ENCODE assay signal across 8 mouse cellular contexts in genomic region chr8:123982826-123983400, GRCm38 (mm10). TPM values are rescaled to one million over a fixed set of nuclear protein-coding genes. Genes with fewer than 3 reads are reported as not detected.
DNase-seq lines count a peak whose midpoint lies in the region; ATAC-seq lines count a peak whose summit lies in the region.

Abcb10 (minus strand) TSS chr8:123983122.

- H3K9me3 ChIP-seq in embryonic facial prominence, embryonic 10.5 days = no peaks in the 10 kb centered on the region
- H3K9me3 ChIP-seq in intestine, embryonic 16.5 days (ENCODE audit: control insufficient read depth, low read length) = no peaks in the 10 kb centered on the region

- ATAC-seq in intestine, embryonic 16.5 days = peak; percentile 97

- intact Hi-C loops in left cerebral cortex, postnatal 25 days (cut with DNase I) = no loop called here

- H3K4me3 ChIP-seq in embryonic facial prominence, embryonic 10.5 days = peak within 1 kb of the TSS; percentile 88
- H3K4me3 ChIP-seq in intestine, embryonic 16.5 days (ENCODE audit: low read length) = peak within 1 kb of the TSS; percentile 91

- no peaks in the 10 kb centered on the region for H3K36me3 ChIP-seq in embryonic facial prominence, embryonic 10.5 days (replicated peaks)
- H3K36me3 ChIP-seq in intestine, embryonic 16.5 days (ENCODE audit: control insufficient read depth, insufficient read depth, low read length) = no peaks in the 10 kb centered on the region

- peaks cover 18% of the 10 kb centered on the region for H3K27me3 ChIP-seq in embryonic facial prominence, embryonic 10.5 days (replicated peaks; ENCODE audit: low read depth, poor library complexity, severe bottlenecking)
- H3K27me3 ChIP-seq in intestine, embryonic 16.5 days (replicated peaks; ENCODE audit: control insufficient read depth, insufficient read depth, low read length) = no peaks in the 10 kb centered on the region

- peak within 1 kb of the TSS; percentile 64 for H3K4me2 ChIP-seq in intestine, embryonic 16.5 days (ENCODE audit: low read depth, low read length)

- H3K9ac ChIP-seq in intestine, embryonic 16.5 days (ENCODE audit: low read depth, low read length) = peak within 1 kb of the TSS; percentile 91

- DNase-seq in adrenal gland, postnatal 10 days = peak; percentile 95
- DNase-seq in embryonic facial prominence, embryonic 10.5 days (ENCODE audit: low spot score) = peak; percentile 91
- DNase-seq in gonadal fat pad, adult 2 months (ENCODE audit: low read depth) = no peak
- peak; percentile 72 to 76 for DNase-seq in left cerebral cortex, postnatal 25 days (ENCODE audit: low spot score in 2 of 2)
- peak; percentile 92 for DNase-seq in mesoderm, embryonic 11.5 days (ENCODE audit: low read depth, low spot score)
- DNase-seq in right cerebral cortex, postnatal 25 days = peak; percentile 73
- peak; percentile 87 to 88 for DNase-seq in urinary bladder, postnatal 4 days (ENCODE audit: low spot score in 2 of 2)

- under 1% methylated on average over 56 of the region's 56 CpGs for WGBS in embryonic facial prominence, embryonic 10.5 days
- WGBS in intestine, embryonic 16.5 days = 1% methylated on average over 54 of the region's 56 CpGs

- H3K4me1 ChIP-seq in embryonic facial prominence, embryonic 10.5 days = peaks cover 28% of the 10 kb centered on the region
- peaks cover 25% of the 10 kb centered on the region for H3K4me1 ChIP-seq in intestine, embryonic 16.5 days (ENCODE audit: control insufficient read depth, insufficient read depth, low read length)

- H3K27ac ChIP-seq in embryonic facial prominence, embryonic 10.5 days (replicated peaks) = peak within 1 kb of the TSS; percentile 92
- peak within 1 kb of the TSS; percentile 97 for H3K27ac ChIP-seq in intestine, embryonic 16.5 days (ENCODE audit: low read length)

RNA-seq across cellular contexts. Expression of gene Abcb10, which starts in this region (rescaled TPM):
- total RNA-seq in adrenal gland, postnatal 10 days (2021) = 10 to 100 TPM; 18.9 to 25.4 TPM
- polyA plus RNA-seq in embryonic facial prominence, embryonic 10.5 days (2016; fragmentation: Nextera tagmentation; extraction: Ambion mirVana) = 17.3 and 19.2 TPM in 2 replicates
- 16.2 and 16.7 TPM in 2 replicates for polyA plus RNA-seq in gonadal fat pad, adult 2 months (2012; rRNA removed)
- 18.7 and 19.7 TPM in 2 replicates for polyA plus RNA-seq in intestine, embryonic 16.5 days (2015; fragmentation: Nextera tagmentation; extraction: Ambion mirVana)
- total RNA-seq in left cerebral cortex, postnatal 25 days (2021) = 10 to 100 TPM; 14.3 to 16.5 TPM
